Mouse (Mus musculus) cerebellum, postnatal 25 days (tissue): ENCODE measurements around the gene Trmo.

Experiments
- DNase-seq, 2 experiments: peaks; one replicate each; pipeline ENCODE4 v3.0.0; 2021; ENCODE audit warnings: mixed read lengths in 2 of 2

Gene Trmo

GRCm38 (mm10) chr4:46339026-46339425, 50.2 kb downstream of the Trmo start:
- no peak for DNase-seq

DNA sequence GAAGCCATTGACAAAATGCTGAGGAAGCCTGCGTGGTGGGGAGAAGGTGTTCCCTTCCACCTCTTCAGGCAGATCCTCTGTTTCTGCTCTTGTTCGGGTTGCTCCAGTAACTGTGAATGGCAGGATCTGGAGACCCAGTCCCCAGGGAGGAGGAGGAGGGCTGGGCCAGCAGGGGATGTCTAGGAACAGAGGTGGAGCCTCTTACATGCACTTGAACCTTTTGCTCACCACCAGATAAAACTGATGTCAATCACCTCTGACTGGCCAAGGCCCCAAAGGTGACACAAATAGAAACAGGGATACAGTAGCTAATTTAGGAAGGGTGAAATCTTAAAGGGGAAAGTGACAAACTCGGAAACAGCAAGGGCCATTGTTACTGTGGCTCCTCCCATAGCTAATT, 51.2 kb downstream of the Trmo start:
- DNase-seq = no peak

- DNase-seq = no peak
These were observed 53.4 kb downstream of the Trmo start for GRCm38 (mm10) chr4:46335846-46336245.

GRCm38 (mm10) chr4:46328906-46329305, 60.3 kb downstream of the Trmo start:
- no peak for DNase-seq
